Mouse (Mus musculus) adrenal gland, postnatal 4 days (tissue): ENCODE measurements around the gene Abtb2. TPM values are rescaled to one million over a fixed set of nuclear protein-coding genes. Genes with fewer than 3 reads are reported as not detected.

Source experiments
- DNase-seq, 2 experiments: peaks; one replicate each; pipeline ENCODE4 v3.0.0; 2021 to 2022; ENCODE audit warnings: low spot score in 2 of 2, mixed read lengths in 2 of 2
- total RNA-seq, 2 experiments: library from RNA; stranded (reverse); gene quantifications; 2 replicates each; pipeline ENCODE4 v1.2.3; 2021

The Abtb2 gene
- total RNA-seq, 2 experiments from 2014 or later: 17.3 to 17.5 TPM

- DNase-seq: no peak
These were observed 153.2 kb downstream of the Abtb2 start for GRCm38 (mm10) chr2:103719292-103719646.

GRCm38 (mm10) chr2:103724521-103724920 is 158.4 kb downstream of the Abtb2 start:
- DNase-seq: no peak

GRCm38 (mm10) chr2:103728027-103728540 is 162.0 kb downstream of the Abtb2 start:
- no peak for DNase-seq

- DNase-seq: no peak
These were observed 164.9 kb downstream of the Abtb2 start for GRCm38 (mm10) chr2:103730999-103731398.

- DNase-seq: no peak
These were observed 165.3 kb downstream of the Abtb2 start for GRCm38 (mm10) chr2:103731423-103731822.

- no peak for DNase-seq
These were observed 176.7 kb downstream of the Abtb2 start for GRCm38 (mm10) chr2:103742821-103743220.

- no peak for DNase-seq
These were observed 177.4 kb downstream of the Abtb2 start for GRCm38 (mm10) chr2:103743536-103743935.

- peak; percentile 31 to 40 for DNase-seq
These were observed 177.9 kb downstream of the Abtb2 start for GRCm38 (mm10) chr2:103743988-103744387.

GRCm38 (mm10) chr2:103745481-103745880 is 179.4 kb downstream of the Abtb2 start:
- peak in 1 of 2 experiments; percentile 38 for DNase-seq

- no peak for DNase-seq
These were observed 180.0 kb downstream of the Abtb2 start for GRCm38 (mm10) chr2:103746096-103746495.

GRCm38 (mm10) chr2:103746761-103747160 is 180.7 kb downstream of the Abtb2 start:
- DNase-seq: no peak

- no peak for DNase-seq
These were observed 181.8 kb downstream of the Abtb2 start for GRCm38 (mm10) chr2:103747891-103748290.

GRCm38 (mm10) chr2:103749091-103749490 is 183.0 kb downstream of the Abtb2 start:
- no peak for DNase-seq

- DNase-seq: no peak
These were observed 185.7 kb downstream of the Abtb2 start for GRCm38 (mm10) chr2:103751771-103752170.

GRCm38 (mm10) chr2:103754614-103755013 is 188.5 kb downstream of the Abtb2 start:
- no peak for DNase-seq

GRCm38 (mm10) chr2:103755458-103756085 is 189.5 kb downstream of the Abtb2 start:
- DNase-seq: no peak

- DNase-seq: no peak
These were observed 194.3 kb downstream of the Abtb2 start for GRCm38 (mm10) chr2:103760421-103760820.

- peak; percentile 93 to 96 for DNase-seq
These were observed 195.0 kb downstream of the Abtb2 start, which contains the start of gene Nat10 for GRCm38 (mm10) chr2:103760906-103761716. TSS of gene Nat10 (minus strand) at chr2:103761270.

GRCm38 (mm10) chr2:103761993-103762392 is 195.9 kb downstream of the Abtb2 start:
- no peak for DNase-seq

GRCm38 (mm10) chr2:103762492-103762891 is 196.4 kb downstream of the Abtb2 start:
- no peak for DNase-seq
